Mouse (Mus musculus): ENCODE results near the gene Abcb11. TPM values are rescaled to one million over a fixed set of nuclear protein-coding genes. Genes with fewer than 3 reads are reported as not detected.

Gene Abcb11
- total RNA-seq (2014; fragmentation: Nextera tagmentation) (not detected in 2 replicates), total RNA-seq (2017) (0.05 and 0.06 TPM in 2 replicates), polyA plus RNA-seq (2012) (not detected in 2 replicates)

DNA sequence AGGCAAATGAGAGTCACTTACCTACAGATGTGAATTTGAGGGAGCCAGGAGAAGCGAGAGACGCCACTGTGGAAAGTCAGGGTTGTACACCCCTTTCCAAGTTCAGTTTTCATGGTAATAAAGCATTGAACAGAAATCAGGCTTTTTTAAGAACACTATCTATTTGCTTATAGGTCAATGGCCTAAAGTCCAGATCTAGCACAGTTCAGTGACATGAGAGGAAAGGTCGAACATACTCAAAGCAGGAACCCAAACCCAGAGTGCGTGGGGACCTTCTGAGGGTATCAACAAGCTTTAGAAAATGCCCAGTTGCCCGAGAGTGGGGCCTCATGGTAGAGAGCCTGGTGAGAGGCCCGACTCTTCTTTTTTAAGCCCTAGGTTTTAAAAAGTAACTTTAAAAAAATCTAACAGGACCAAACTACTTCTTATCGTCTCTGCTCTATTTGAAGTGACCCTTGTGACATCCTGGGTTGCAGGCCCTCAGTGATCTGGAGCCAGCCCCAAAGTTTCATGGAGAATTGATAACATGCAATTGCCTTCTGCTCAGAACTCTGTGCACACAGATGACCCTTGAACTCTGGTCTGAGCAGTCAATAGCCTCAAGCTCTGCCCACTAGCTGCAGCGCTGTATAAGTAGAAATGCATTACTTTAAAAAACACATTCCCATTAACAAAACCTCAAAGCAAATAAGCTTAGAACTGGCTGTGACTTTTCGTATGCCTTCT lies at the start of gene Abcb11:
Gene Abcb11 (minus strand): TSS at position 121 of the 726 bp plus-strand sequence.
- Histone ChIP-seq H3K27me3 (ENCODE audit: insufficient read depth, low read length) (0 out of 2 replicates have a peak, but pooled peaks cover 2% of the 10 kb centered on the region), H3K4me3 (ENCODE audit: low read depth, low read length) (no peak within 1 kb of the TSS), H3K4me1 (ENCODE audit: insufficient read depth, low read depth, low read length) (no peaks in the 10 kb centered on the region), H3K9me3 (replicated peaks) (no peaks in the 10 kb centered on the region), H3K36me3 (replicated peaks) (no peaks in the 10 kb centered on the region)
- TF ChIP-seq POLR2AphosphoS5 (IDR thresholded peaks at IDR 0.05; ENCODE audit: insufficient replicate concordance, low read depth, low read length) (no peak), GATA2 (IDR thresholded peaks at IDR 0.05; ENCODE audit: borderline replicate concordance, low read depth, low read length) (no peak), GATA1 (IDR thresholded peaks at IDR 0.05; ENCODE audit: borderline replicate concordance, low read length) (no peak), TAL1 (conservative IDR thresholded peaks at IDR 0.05; ENCODE audit: low read depth, low read length) (no peak), CTCF (IDR thresholded peaks at IDR 0.05; ENCODE audit: low read depth, low read length) (no peak)
- DNase-seq (ENCODE audit: low spot score) (no peak), ATAC-seq (ENCODE audit: extremely low read depth, insufficient number of reproducible peaks, low FRiP score, poor library complexity, severe bottlenecking) (no peak)

GRCm38 (mm10) chr2:69386118-69386871 lies 43.9 kb upstream of the Abcb11 start:
- Histone ChIP-seq H3K4me3 (ENCODE audit: low read depth, low read length) (no peak overlapping the region), H3K27me3 (ENCODE audit: insufficient read depth, low read length) (no peaks in the 10 kb centered on the region), H3K4me1 (ENCODE audit: insufficient read depth, low read depth, low read length) (no peaks in the 10 kb centered on the region), H3K9me3 (replicated peaks) (no peaks in the 10 kb centered on the region), H3K36me3 (replicated peaks) (no peaks in the 10 kb centered on the region)
- ATAC-seq (ENCODE audit: extremely low read depth, insufficient number of reproducible peaks, low FRiP score, poor library complexity, severe bottlenecking) (no peak), DNase-seq (ENCODE audit: low spot score) (no peak)
- TF ChIP-seq TAL1 (conservative IDR thresholded peaks at IDR 0.05; ENCODE audit: low read depth, low read length) (no peak), GATA2 (IDR thresholded peaks at IDR 0.05; ENCODE audit: borderline replicate concordance, low read depth, low read length) (no peak), GATA1 (IDR thresholded peaks at IDR 0.05; ENCODE audit: borderline replicate concordance, low read length) (no peak), CTCF (IDR thresholded peaks at IDR 0.05; ENCODE audit: low read depth, low read length) (no peak), POLR2AphosphoS5 (IDR thresholded peaks at IDR 0.05; ENCODE audit: insufficient replicate concordance, low read depth, low read length) (no peak)

GRCm38 (mm10) chr2:69382838-69383237 lies 40.4 kb upstream of the Abcb11 start:
- no peaks in the 10 kb centered on the region for H3K36me3 ChIP-seq (replicated peaks)
- peaks cover 3% of the 10 kb centered on the region; the same call in 1 of the 2 replicates for H3K27me3 ChIP-seq (ENCODE audit: insufficient read depth, low read length)
- no peaks in the 10 kb centered on the region for H3K9me3 ChIP-seq (replicated peaks)
- H3K4me3 ChIP-seq (ENCODE audit: low read depth, low read length) = no peak overlapping the region
- no peak for ATAC-seq (ENCODE audit: extremely low read depth, insufficient number of reproducible peaks, low FRiP score, poor library complexity, severe bottlenecking)
- no peak for DNase-seq (ENCODE audit: low spot score)
- no peaks in the 10 kb centered on the region for H3K4me1 ChIP-seq (ENCODE audit: insufficient read depth, low read depth, low read length)
- no peak for TF ChIP-seq GATA1 (IDR thresholded peaks at IDR 0.05; ENCODE audit: borderline replicate concordance, low read length)
- TF ChIP-seq POLR2AphosphoS5 (IDR thresholded peaks at IDR 0.05; ENCODE audit: insufficient replicate concordance, low read depth, low read length) = no peak
- TF ChIP-seq CTCF (IDR thresholded peaks at IDR 0.05; ENCODE audit: low read depth, low read length) = no peak
- no peak for TF ChIP-seq GATA2 (IDR thresholded peaks at IDR 0.05; ENCODE audit: borderline replicate concordance, low read depth, low read length)
- no peak for TF ChIP-seq TAL1 (conservative IDR thresholded peaks at IDR 0.05; ENCODE audit: low read depth, low read length)

- H3K4me1 ChIP-seq (ENCODE audit: insufficient read depth, low read depth, low read length) = no peaks in the 10 kb centered on the region
- no peak for DNase-seq (ENCODE audit: low spot score)
- H3K27me3 ChIP-seq (ENCODE audit: insufficient read depth, low read length) = peaks cover 3% of the 10 kb centered on the region; the same call in 1 of the 2 replicates
- no peak overlapping the region for H3K4me3 ChIP-seq (ENCODE audit: low read depth, low read length)
- H3K36me3 ChIP-seq (replicated peaks) = no peaks in the 10 kb centered on the region
- no peak for TF ChIP-seq GATA1 (IDR thresholded peaks at IDR 0.05; ENCODE audit: borderline replicate concordance, low read length)
- no peak for TF ChIP-seq TAL1 (conservative IDR thresholded peaks at IDR 0.05; ENCODE audit: low read depth, low read length)
- TF ChIP-seq POLR2AphosphoS5 (IDR thresholded peaks at IDR 0.05; ENCODE audit: insufficient replicate concordance, low read depth, low read length) = no peak
- no peak for TF ChIP-seq CTCF (IDR thresholded peaks at IDR 0.05; ENCODE audit: low read depth, low read length)
- TF ChIP-seq GATA2 (IDR thresholded peaks at IDR 0.05; ENCODE audit: borderline replicate concordance, low read depth, low read length) = no peak
- H3K9me3 ChIP-seq (replicated peaks) = no peaks in the 10 kb centered on the region
- no peak for ATAC-seq (ENCODE audit: extremely low read depth, insufficient number of reproducible peaks, low FRiP score, poor library complexity, severe bottlenecking)
These were observed 39.3 kb upstream of the Abcb11 start for GRCm38 (mm10) chr2:69381740-69382139.

- H3K4me3 ChIP-seq (ENCODE audit: low read depth, low read length) = no peak within 1 kb of the TSS
- no peak for ATAC-seq (ENCODE audit: extremely low read depth, insufficient number of reproducible peaks, low FRiP score, poor library complexity, severe bottlenecking)
These were observed 37.9 kb upstream of the Abcb11 start, which contains the start of gene Dhrs9 for GRCm38 (mm10) chr2:69380281-69380680. Gene Dhrs9, plus strand, starts transcription at chr2:69380445.

GRCm38 (mm10) chr2:69379801-69380200 lies 37.4 kb upstream of the Abcb11 start:
- ATAC-seq (ENCODE audit: extremely low read depth, insufficient number of reproducible peaks, low FRiP score, poor library complexity, severe bottlenecking) = no peak
- TF ChIP-seq GATA2 (IDR thresholded peaks at IDR 0.05; ENCODE audit: borderline replicate concordance, low read depth, low read length) = no peak
- no peak for TF ChIP-seq CTCF (IDR thresholded peaks at IDR 0.05; ENCODE audit: low read depth, low read length)
- no peak for TF ChIP-seq GATA1 (IDR thresholded peaks at IDR 0.05; ENCODE audit: borderline replicate concordance, low read length)
- TF ChIP-seq TAL1 (conservative IDR thresholded peaks at IDR 0.05; ENCODE audit: low read depth, low read length) = no peak
- TF ChIP-seq POLR2AphosphoS5 (IDR thresholded peaks at IDR 0.05; ENCODE audit: insufficient replicate concordance, low read depth, low read length) = no peak
- H3K27me3 ChIP-seq (ENCODE audit: insufficient read depth, low read length) = peaks cover 3% of the 10 kb centered on the region; the same call in 1 of the 2 replicates
- no peak overlapping the region for H3K4me3 ChIP-seq (ENCODE audit: low read depth, low read length)
- DNase-seq (ENCODE audit: low spot score) = no peak
- no peaks in the 10 kb centered on the region for H3K9me3 ChIP-seq (replicated peaks)
- no peaks in the 10 kb centered on the region for H3K36me3 ChIP-seq (replicated peaks)
- no peaks in the 10 kb centered on the region for H3K4me1 ChIP-seq (ENCODE audit: insufficient read depth, low read depth, low read length)

More at GRCm38 (mm10) chr2:69380281-69380680, 37.9 kb upstream of the Abcb11 start, which contains the start of gene Dhrs9:
- Histone ChIP-seq H3K4me1 (ENCODE audit: insufficient read depth, low read depth, low read length) (no peaks in the 10 kb centered on the region), H3K36me3 (replicated peaks) (no peaks in the 10 kb centered on the region), H3K9me3 (replicated peaks) (no peaks in the 10 kb centered on the region), H3K27me3 (ENCODE audit: insufficient read depth, low read length) (peaks cover 3% of the 10 kb centered on the region; the same call in 1 of the 2 replicates)
- no peak for DNase-seq (ENCODE audit: low spot score)
- TF ChIP-seq POLR2AphosphoS5 (IDR thresholded peaks at IDR 0.05; ENCODE audit: insufficient replicate concordance, low read depth, low read length) = no peak
- no peak for TF ChIP-seq GATA2 (IDR thresholded peaks at IDR 0.05; ENCODE audit: borderline replicate concordance, low read depth, low read length)
- TF ChIP-seq TAL1 (conservative IDR thresholded peaks at IDR 0.05; ENCODE audit: low read depth, low read length) = no peak
- no peak for TF ChIP-seq CTCF (IDR thresholded peaks at IDR 0.05; ENCODE audit: low read depth, low read length)
- TF ChIP-seq GATA1 (IDR thresholded peaks at IDR 0.05; ENCODE audit: borderline replicate concordance, low read length) = no peak

Data from G1E (cell line).